Mouse (Mus musculus): ENCODE measurements at regions not wholly inside any gene's neighbourhood (a gene's known extent, or its start where the extent isn't known, plus 50 kb on each side); places are given as distances from the start of the nearest gene placed in this dataset.

DNA sequence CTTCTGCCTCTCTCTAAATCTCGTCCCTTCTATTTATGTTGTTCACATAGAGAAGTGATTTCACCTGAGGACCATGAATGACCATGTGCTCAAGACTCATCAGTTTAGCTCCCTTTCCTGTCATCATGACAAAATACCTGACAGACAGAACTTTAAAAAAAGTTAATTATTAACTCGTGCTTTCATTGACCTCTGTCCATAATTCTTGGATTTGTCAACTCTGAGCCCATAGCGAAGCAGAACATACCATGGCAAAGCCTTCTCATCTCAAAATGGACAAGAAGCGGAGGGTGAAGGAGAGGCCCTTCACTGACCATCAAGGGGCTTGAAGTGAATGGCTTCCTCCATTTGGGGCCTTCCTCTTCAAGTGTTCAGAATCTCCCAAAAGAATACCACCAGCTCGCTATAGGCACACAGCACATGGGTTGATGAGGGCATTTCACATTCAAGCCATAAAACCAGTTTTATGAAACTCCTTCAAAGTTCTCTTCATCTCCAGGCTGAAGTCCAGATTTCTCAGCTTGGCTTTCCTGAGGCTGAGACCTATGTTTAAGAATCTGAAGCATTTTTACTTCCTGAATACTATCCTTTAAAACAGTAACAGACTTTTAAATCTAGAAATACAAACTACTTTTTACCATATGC, 144.0 kb upstream of the P2ry1 start:
- TF ChIP-seq CTCF (IDR thresholded peaks at IDR 0.05; ENCODE audit: low read depth) (no peak), EP300 (IDR thresholded peaks at IDR 0.05; ENCODE audit: low read depth) (no peak)
